Mouse (Mus musculus): ENCODE measurements around the gene Nrtn.

Nrtn gene

DNA sequence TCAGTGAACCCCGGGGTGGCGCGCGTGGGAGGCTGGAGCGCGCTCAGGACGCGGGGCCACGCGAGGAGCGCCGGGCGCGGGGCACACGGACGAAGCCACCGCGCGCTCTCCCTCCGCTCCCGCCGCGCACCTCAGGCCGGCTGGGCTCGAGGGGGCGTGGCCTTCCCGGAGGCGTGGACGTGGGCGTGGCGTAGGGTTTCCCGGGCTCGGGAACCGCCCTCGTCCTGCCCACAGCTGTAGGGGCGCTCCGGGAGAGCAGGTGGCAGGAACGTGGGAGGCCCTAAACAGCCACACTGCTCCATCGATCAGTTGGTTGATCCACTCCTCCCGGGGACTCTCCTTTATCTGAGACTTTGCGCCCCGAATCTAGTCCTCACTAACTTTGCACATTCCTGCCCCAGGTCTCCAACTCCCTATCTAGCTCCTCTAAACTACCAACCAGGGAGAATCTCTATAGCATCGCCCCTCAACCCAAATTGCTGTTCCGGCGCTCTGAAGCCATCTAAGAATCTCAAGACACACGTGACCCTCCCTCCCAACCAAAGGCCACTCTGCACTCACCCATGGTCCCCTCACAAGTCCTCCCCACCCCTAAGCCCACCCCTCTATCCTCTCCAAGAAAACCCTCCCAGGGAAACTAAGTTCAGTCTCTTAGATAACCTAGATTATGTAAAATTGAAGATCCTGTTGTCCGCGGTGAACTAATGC lies at the start of gene Nrtn:
TSS of gene Nrtn (minus strand) at position 115 of the 708 bp plus-strand sequence.
- peak; percentile 82 to 91 for DNase-seq (ENCODE audit: low spot score in 2 of 2)

DNA sequence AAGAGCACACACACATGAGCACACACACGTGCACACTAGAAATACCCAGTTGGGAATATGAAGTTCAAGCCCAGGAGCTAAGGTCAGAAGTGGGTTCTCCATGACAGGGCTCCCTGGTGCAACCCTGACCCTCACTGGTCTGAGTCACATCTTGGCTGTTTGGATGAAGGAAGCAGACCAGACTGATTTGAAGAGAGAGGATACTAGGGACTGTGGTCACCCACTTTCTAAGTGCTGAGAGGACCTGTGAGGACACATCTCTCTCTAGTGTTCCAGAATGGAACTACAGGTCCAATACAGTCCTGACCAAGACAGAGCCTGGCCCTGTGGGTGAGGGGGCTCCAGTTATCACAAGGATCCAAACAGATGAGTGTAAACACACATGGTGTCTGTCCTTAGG lies 48.5 kb upstream of the Nrtn start:
- no peak for DNase-seq (ENCODE audit: low spot score in 2 of 2)

DNA sequence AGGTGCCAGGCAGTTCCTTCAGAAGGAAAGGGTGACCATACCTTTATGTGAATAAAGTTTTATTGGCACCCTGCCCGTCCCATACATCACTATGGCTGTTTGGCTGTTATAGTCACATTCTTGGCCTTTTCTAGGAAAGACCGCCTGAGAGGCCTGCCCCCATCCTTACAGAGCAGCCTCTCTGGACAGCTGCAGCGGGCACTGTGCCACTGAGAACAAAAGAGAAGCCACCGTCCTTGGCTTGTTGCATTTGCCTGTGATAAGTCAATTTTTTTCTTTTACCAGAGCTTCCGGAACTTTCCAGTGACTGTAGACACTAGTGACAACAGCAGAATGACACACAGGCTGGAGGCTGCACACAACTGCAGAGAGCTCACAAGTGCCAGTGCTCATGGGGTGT lies 47.6 kb upstream of the Nrtn start:
- DNase-seq (ENCODE audit: low spot score in 2 of 2): no peak

DNA sequence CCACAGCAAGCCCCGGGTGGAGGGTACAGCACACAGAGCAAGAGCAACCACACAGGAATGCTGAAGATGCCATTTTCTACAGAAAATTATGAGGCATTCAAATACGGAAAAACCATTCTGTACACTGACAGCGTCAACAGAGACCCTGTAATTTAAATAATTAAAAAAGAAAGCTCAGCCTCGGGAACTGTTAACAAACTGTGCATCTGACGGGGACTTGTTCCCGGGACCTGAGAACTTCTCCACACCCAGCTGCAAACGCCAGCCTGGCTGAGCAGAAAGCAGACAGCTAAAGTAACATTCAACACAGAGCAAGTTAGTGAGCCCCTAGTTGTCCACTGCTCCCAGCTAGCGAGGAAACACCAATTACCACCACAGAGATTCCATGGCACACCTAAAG lies 44.7 kb upstream of the Nrtn start:
- DNase-seq (ENCODE audit: low spot score in 2 of 2): no peak

DNA sequence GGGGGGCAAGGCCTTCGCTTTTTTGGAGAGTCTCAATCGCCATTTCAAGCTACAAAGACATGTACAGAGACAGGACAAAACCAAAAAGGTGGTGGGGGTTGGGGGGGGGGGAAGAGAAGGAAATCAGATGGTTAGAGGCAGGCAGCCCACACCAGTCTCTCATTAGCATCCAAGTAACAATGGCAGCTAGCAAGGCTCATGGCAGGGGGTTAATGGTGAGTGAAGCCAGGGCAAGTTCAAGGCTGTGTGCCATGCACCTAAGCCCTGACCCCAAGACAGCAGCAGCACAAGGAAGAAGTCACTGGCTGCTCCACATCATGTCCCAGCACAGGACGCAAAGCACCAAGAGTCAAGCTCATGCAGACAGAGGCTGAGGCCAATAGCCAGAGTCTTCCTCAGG lies 41.9 kb upstream of the Nrtn start:
- no peak for DNase-seq (ENCODE audit: low spot score in 2 of 2)

DNA sequence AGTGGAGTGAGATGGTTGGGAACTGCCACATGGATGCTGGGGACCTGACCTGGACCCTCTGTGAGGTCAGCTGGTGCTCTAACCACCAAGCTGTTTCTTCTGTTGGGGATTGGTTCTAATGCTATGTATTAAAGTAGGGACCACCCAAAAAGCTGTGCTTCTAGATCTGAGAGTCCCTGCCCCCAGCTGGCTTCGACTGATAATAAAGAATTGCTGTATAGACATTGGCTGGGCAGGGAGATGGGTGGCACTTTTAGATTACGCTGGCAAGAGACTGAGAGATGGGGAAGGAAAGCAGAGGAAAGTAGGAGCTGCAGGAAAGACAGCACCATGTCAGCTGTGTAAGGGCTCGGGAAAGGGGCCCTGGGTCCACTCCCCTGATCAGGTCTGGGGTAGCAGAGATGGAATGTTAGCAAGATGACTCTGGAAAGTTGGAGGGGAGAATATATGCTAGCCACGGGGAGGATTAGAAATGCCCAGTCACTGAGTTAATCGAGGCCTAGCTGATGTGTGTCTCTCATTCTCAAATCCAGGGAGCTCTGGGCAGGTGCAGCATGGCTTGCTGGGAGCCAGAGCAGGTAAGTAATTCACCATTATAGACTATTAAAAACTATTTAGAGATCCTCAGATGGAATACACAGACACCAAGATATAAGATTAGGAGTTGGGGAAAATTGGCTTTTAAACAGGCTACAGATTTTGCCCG lies 36.4 kb upstream of the Nrtn start:
- no peak for DNase-seq (ENCODE audit: low spot score in 2 of 2)

DNA sequence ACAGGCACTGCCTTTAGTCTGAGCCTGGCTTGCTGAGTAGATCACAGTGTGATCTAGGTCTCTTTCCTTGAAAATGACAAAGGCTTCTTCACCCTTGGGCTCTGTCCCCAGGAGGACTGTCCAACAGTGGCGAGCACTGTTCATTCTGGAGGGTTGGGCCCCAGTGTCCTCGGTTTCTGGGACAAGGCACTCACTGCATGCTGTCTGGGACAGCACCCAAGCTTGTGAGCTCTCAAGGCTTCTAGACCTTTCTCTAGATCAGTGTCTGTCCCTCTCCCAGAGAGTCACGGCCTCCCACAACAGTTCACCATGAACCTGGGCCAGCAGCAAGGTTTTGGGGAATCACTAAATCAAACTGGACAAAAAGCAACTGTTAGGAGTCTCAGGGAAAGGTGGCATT lies 35.3 kb upstream of the Nrtn start:
- DNase-seq (ENCODE audit: low spot score in 2 of 2): no peak

DNA sequence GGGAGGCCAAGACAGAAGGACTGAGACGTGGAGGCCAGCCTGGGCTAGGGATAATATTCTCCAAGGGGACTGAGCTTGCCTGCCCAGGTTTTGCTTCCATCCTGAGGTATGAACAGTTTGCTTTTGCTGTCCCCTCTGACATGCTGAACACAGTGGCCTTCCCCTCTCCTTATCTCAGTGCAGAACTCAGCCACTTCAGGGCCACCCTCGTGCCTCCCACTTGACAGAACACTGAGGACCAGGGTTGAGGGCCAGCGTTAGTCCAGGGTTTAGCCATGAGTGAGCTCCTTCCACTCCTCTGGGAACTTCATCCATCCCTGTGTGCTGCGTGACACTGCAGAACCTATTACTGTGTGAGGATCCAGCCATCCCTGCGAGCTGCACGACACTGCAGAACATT lies 32.0 kb upstream of the Nrtn start:
- no peak for DNase-seq (ENCODE audit: low spot score in 2 of 2)

DNA sequence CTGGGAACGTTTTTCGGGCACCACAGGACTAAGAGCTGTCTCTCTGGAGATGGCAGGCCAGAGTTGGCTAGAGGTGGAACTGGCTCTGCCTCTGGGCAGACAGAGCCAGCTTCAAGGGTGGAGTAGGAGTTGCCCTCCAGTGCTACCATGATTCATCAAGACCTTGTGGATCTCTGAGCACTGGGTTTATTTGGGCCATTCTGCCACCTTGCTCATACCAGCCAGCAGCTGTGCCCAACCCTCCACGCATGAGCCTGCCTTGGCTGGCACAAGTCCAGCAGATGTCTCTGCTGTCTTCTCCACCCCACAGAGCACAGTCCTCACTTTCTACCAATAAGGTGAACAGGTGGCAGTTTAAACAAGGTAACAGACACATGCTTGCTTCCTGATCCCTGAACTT lies 31.6 kb upstream of the Nrtn start:
- no peak for DNase-seq (ENCODE audit: low spot score in 2 of 2)

DNA sequence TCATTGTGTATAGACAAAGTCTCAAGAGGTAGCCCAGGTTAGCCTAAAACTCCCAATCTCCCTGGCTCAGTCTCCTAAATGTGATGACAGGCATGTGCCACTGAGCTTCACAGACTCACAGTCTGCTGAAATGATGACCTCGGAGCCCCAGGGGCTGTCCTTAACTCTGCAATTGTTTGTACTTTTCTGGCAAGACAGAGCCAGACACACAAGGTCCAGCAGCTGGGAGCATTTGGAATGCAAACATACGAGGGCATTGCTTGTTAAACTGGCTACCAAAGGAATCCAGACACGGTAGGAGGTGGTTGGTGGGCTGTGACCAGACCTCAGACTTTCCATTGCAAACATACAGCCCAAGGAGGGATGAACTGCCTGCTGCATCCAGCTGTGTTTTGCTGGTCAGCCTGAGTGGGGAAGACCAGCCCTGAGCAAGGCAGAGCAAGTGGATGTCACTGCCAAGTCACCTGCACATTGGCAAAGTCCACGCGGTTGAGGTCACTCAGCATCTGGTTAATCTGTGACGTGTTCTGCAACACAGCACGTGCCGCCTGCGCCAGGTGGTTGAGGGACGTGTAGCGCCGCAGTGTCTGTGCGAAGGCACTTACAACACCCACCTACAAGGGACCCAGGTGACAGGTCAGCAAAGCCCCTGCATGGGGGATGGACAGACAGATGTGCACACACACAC lies 23.1 kb upstream of the Nrtn start:
- DNase-seq (ENCODE audit: low spot score in 2 of 2): no peak

DNA sequence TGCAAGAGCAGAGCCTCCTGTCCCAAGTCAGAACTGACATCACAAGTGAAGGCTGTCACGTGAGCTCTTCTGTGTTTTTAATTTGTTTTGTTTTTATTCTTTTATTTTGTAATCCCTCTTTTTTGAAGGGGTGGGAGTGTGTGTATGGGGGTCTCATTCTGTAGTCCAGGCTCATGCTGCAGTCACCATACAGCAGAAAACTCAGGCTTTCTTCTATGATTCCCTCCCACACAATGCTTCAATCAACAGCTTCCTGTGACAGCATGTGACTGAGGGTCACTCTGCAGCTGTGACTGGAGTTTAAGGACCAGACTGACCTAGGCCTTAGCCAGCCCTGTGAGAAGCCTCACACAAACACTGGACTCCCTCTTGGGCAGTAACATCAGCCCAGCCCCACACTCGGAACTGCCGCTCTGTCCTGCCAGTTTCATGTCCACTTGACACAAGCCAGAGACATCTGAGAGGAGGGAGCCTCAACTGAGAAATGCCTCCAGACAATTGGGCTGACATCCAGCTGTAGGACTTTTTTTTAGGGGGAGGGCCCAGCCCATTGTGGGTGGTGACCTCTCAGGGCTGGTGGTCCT lies 21.5 kb upstream of the Nrtn start:
- DNase-seq (ENCODE audit: low spot score in 2 of 2): no peak

DNA sequence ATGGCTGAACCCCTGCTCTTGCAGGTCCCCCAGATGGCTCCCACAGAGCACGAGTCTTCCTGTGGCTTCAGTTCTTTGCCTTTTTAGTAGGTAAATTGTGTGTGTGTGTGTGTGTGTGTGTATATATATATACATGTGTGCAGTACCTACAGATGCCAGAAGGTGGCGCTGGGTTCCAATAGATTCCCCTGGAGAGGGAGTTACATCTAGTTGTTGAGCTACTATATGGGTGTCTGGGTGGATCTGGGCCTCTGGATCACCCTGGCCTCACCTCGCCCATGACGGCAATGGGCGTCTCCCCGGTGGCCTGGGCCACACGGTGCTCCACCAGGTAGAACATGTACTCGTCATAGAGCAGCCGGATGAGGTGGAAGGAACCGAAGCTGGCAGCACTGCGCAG lies 20.2 kb upstream of the Nrtn start:
- DNase-seq (ENCODE audit: low spot score in 2 of 2): no peak

DNA sequence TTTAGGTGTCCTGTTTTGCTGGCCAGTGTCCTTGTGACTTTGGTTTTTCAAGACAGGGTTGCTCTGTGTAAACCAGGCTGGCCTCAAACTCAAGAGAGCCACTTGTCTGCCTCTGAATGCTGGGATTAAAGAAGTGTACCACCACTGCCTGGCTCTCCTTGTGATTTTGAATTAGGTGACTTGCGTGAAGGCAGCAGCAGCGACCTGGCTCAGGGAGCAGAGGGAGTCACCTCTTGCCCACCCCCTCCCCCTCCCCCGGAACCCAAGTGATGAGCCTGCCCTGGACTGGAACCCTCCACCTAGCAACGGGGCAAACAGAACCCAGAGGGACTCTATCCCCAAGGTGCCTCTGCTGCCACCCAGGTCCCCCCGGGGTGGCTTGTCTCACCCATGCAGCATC lies 12.6 kb upstream of the Nrtn start, which contains the start of gene Prr22:
TSS of gene Prr22 (plus strand) at position 301 of the 400 bp plus-strand sequence.
- no peak for DNase-seq (ENCODE audit: low spot score in 2 of 2)

DNA sequence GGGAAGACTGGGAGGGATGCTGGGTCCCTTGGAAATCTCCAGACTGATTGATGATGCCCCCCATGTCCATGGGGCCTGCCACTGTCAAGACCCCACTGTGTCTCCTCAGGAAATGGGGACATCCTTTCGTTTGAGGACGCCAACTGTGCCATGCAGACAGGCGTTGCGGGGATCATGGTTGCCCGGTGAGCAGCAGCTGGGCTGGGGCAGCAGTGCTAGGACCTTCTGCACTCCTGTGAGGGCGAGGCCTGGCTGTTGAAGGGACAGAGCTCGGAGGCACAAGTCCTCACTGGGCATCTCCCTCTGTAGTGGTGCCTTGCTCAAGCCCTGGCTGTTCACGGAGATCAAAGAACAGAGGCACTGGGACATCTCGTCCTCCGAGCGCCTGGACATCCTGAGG lies 11.6 kb upstream of the Nrtn start:
- DNase-seq (ENCODE audit: low spot score in 2 of 2): no peak

DNA sequence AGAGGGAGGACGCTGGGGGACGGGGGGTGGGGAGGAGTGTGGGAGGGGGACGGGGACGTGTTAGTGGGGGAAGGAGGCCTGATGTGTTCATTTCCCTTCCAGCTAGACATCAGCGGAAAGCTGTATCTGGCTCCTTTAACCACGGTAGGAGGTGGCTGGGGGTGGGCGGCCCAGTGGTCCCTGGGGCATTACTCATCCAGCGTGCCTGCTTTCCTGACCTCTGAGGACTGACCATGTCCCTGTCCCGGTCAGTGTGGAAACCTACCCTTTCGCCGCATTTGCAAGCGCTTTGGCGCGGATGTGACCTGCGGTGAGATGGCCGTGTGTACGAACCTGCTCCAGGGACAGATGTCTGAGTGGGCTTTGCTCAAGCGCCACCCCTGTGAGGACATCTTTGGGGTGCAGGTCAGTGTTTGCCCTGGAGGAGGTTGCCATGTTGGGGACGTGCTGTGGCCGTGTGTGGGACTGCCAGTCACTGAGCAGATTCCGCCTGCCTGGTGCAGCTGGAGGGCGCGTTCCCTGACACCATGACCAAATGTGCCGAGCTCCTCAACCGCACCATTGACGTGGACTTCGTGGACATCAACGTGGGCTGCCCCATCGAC lies 10.3 kb upstream of the Nrtn start:
- no peak for DNase-seq (ENCODE audit: low spot score in 2 of 2)

DNA sequence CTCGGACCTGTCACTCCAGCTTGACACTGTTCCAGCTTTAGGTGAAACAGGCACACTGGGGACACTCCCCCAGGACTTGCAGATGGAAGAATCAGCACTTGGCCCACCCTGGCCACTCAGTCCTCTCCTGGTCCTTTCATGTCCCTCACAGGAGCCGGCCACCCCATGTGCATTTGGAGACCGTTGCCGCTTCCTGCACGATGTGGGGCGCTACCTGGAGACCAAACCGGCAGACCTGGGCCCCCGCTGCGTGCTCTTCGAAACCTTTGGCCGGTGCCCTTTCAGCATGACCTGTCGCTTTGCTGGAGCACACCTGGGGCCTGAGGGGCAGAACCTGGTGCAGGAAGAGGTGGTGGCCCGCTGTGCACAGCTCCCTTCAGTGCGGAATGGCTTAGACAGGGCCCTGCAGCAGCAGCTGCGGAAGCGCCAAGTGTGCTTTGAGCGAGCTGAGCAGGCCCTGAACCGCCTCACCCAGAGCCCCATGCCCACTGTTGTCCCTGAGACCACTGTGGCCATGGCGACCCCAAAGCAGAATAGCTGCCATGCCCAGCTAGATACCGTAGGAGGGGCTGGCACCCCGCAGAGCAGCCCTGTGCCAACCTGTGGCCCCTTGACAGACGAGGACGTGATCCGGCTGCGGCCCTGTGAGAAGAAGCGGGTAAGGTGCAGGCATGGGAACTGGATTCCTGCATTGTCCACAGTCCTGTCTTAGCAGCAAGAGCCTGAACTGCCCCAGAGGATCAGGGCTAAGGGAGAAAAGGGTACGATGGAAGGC lies 9.5 kb upstream of the Nrtn start:
- no peak for DNase-seq (ENCODE audit: low spot score in 2 of 2)

DNA sequence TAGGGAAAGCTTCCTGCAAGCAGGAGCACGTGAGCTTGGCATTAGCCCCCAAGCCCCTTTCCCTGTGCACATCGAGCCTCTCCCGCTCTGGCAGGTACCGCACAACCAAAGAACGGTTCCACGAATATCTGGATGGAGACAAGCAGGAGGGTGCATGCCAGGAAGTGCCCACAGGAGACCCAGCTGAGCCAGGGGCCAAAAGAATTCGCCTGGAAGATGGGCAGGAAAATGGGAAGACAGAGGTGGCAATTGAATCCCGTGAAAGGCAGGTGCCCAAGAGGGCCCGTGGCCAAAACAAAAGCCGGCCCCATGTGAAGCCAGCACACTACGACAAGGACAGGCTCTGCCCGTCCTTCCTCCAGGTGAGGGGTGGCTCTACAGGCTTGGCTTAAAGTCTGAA lies 8.1 kb upstream of the Nrtn start:
- no peak for DNase-seq (ENCODE audit: low spot score in 2 of 2)

DNA sequence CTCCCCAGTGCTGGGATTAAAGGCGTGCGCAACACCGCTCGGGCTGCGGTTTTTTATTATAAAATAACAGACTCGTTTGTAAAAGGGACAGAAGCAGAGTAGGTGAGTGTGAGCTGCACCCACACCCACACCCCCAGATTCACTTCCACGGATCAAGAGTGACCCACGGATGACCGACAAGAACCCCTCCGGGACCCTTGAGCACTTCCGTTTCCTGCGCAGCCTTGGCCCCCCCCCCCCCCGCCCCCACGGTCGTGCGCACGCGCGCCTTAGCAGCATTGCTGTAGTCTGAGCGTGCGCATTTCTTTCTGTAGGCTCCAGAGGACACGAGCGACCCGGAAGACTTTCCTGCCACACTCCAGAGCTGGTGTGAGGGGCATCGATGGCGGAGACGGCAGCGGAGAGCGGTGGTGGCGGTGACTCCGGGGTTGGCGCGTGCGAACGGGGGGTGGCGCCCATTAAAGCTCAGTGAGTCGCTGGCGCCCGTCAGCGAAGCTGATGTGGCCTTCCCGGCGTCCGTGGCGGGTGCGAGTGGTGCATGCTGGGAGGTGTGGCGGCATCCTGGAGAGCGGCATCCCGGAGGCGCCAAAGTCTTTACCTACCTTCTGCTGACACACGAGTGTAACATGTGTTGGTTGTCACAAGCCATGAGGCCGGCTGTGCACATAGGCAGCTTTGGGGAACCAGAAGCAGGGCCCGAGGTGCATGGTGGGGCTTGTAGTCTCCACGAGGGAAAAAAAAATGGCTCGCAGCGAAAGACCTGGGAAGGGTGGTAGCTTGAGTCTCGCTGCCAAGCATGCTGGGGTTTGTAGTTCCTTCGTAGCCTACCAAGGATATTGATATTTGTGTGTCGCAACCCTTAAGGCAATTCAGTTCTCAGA lies 7.4 kb upstream of the Nrtn start, which contains the start of gene Dus3l:
TSS of gene Dus3l (plus strand) at position 284 of the 881 bp plus-strand sequence.
- peak; percentile 81 to 82 for DNase-seq (ENCODE audit: low spot score in 2 of 2)

DNA sequence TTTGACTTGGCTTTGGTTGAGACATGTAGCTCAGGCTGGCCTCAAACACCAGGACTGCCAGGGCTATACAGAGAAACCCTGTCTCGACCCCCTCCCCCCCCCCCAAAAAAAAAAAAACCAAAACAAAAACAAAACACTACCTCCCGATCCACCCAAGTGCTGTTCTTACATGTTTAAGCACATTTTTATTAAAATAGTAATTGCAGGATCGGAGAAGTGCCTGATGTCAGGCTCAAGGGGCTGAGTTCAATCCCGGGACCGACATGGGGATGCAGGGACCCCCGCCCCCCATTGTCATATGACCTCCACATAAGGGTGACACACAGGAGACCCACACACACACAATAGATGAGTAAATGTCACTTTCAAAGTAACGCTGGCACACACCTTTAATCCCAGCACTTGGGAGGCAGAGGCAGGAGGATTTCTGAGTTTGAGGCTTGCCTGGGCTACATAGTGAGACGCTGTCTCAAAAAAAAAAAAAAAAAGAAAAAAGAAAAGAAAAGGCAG lies 6.5 kb upstream of the Nrtn start:
- no peak for DNase-seq (ENCODE audit: low spot score in 2 of 2)

Measured in urinary bladder, postnatal 4 days (tissue).